In genomic region chr7:127588011-127588871, GRCm38 (mm10) we compare ENCODE assay signal across 8 mouse cellular contexts. TPM values are rescaled to one million over a fixed set of nuclear protein-coding genes. Genes with fewer than 3 reads are reported as not detected.
DNase-seq lines count a peak whose midpoint lies in the region; ATAC-seq and TF ChIP-seq lines count a peak whose summit lies in the region.

Ccdc189 (minus strand) TSS chr7:127588595.
Rnf40 (plus strand) TSS chr7:127588767.

- peak within 1 kb of the TSS; percentile 76 for H3K9ac ChIP-seq in forebrain, embryonic 12.5 days
- H3K9ac ChIP-seq in heart, postnatal 0 days (replicated peaks; ENCODE audit: low read depth, low read length): peak within 1 kb of the TSS; percentile 91
- peak within 1 kb of the TSS; percentile 92 for H3K9ac ChIP-seq in liver, embryonic 16.5 days (ENCODE audit: low read depth, low read length)
- peak within 1 kb of the TSS; percentile 87 for H3K9ac ChIP-seq in neural tube, embryonic 13.5 days

- DNase-seq in c-Kit-positive CD71-positive TER-119-positive erythroid progenitor cells, embryonic 14.5 days (ENCODE audit: low spot score): peak; percentile 97
- peak; percentile 100 for DNase-seq in heart, postnatal 0 days (ENCODE audit: low spot score)
- DNase-seq in kidney, postnatal 4 days: peak; percentile 92 to 96

- H3K9me3 ChIP-seq in E14TG2a.4 (ENCODE audit: low read length): no peaks in the 10 kb centered on the region
- no peaks in the 10 kb centered on the region for H3K9me3 ChIP-seq in forebrain, embryonic 12.5 days
- H3K9me3 ChIP-seq in heart, postnatal 0 days (replicated peaks; ENCODE audit: control insufficient read depth, low read length): no peaks in the 10 kb centered on the region
- no peaks in the 10 kb centered on the region for H3K9me3 ChIP-seq in liver, embryonic 16.5 days (replicated peaks; ENCODE audit: control insufficient read depth, low read length)
- no peaks in the 10 kb centered on the region for H3K9me3 ChIP-seq in neural tube, embryonic 13.5 days

- TF ChIP-seq CTCF in E14TG2a.4 (conservative IDR thresholded peaks at IDR 0.05; ENCODE audit: low read length): no peak
- no peak for TF ChIP-seq CTCF in heart, postnatal 0 days (IDR thresholded peaks at IDR 0.05; ENCODE audit: low read depth)
- no peak for TF ChIP-seq CTCF in testis, adult 2 months (IDR thresholded peaks at IDR 0.05; ENCODE audit: control insufficient read depth, insufficient read depth, insufficient replicate concordance, low read depth, low read length)

- no peaks in the 10 kb centered on the region for H3K27me3 ChIP-seq in E14TG2a.4 (ENCODE audit: insufficient read depth, low read length)
- no peaks in the 10 kb centered on the region for H3K27me3 ChIP-seq in forebrain, embryonic 12.5 days
- no peaks in the 10 kb centered on the region for H3K27me3 ChIP-seq in heart, postnatal 0 days (ENCODE audit: control insufficient read depth, insufficient read depth, low read length)
- H3K27me3 ChIP-seq in liver, embryonic 16.5 days (ENCODE audit: control insufficient read depth, insufficient read depth, low read depth, low read length): no peaks in the 10 kb centered on the region
- no peaks in the 10 kb centered on the region for H3K27me3 ChIP-seq in neural tube, embryonic 13.5 days
- no peaks in the 10 kb centered on the region for H3K27me3 ChIP-seq in testis, adult 2 months (ENCODE audit: control insufficient read depth, insufficient read depth, low read length)

- TF ChIP-seq POLR2A in testis, adult 2 months (IDR thresholded peaks at IDR 0.05; ENCODE audit: control insufficient read depth, low read depth, low read length): peak; percentile 80

- under 1% methylated on average over 50 of the region's 50 CpGs for WGBS in forebrain, embryonic 12.5 days
- under 1% methylated on average over 50 of the region's 50 CpGs for WGBS in heart, postnatal 0 days
- WGBS in liver, embryonic 16.5 days (ENCODE audit: insufficient replicate concordance): under 1% methylated on average over 50 of the region's 50 CpGs
- under 1% methylated on average over 50 of the region's 50 CpGs for WGBS in neural tube, embryonic 13.5 days

- ATAC-seq in forebrain, embryonic 12.5 days (ENCODE audit: low FRiP score): peak; percentile 98
- peak; percentile 94 for ATAC-seq in heart, postnatal 0 days (ENCODE audit: insufficient read depth, low read depth)
- peak; percentile 91 for ATAC-seq in liver, embryonic 16.5 days (ENCODE audit: low read depth)
- ATAC-seq in neural tube, embryonic 13.5 days (ENCODE audit: low read depth): peak; percentile 98

- H3K36me3 ChIP-seq in E14TG2a.4 (ENCODE audit: insufficient read depth, low read length): peaks cover 62% of the 10 kb centered on the region
- peaks cover 55% of the 10 kb centered on the region for H3K36me3 ChIP-seq in forebrain, embryonic 12.5 days (replicated peaks)
- H3K36me3 ChIP-seq in heart, postnatal 0 days (replicated peaks; ENCODE audit: control insufficient read depth, insufficient read depth, low read length): peaks cover 47% of the 10 kb centered on the region
- H3K36me3 ChIP-seq in liver, embryonic 16.5 days (ENCODE audit: control insufficient read depth, insufficient read depth): peaks cover 33% of the 10 kb centered on the region
- H3K36me3 ChIP-seq in neural tube, embryonic 13.5 days: peaks cover 57% of the 10 kb centered on the region
- H3K36me3 ChIP-seq in testis, adult 2 months (ENCODE audit: control insufficient read depth, insufficient read depth, low read length): peaks cover 12% of the 10 kb centered on the region

- peak within 1 kb of the TSS; percentile 99 for H3K4me3 ChIP-seq in E14TG2a.4 (replicated peaks; ENCODE audit: low read length)
- peak within 1 kb of the TSS; percentile 90 for H3K4me3 ChIP-seq in forebrain, embryonic 12.5 days (replicated peaks)
- H3K4me3 ChIP-seq in heart, postnatal 0 days (ENCODE audit: low read depth, low read length): peak within 1 kb of the TSS; percentile 98
- peak within 1 kb of the TSS; percentile 92 for H3K4me3 ChIP-seq in liver, embryonic 16.5 days (ENCODE audit: low read depth, low read length)
- H3K4me3 ChIP-seq in neural tube, embryonic 13.5 days: peak within 1 kb of the TSS; percentile 92
- H3K4me3 ChIP-seq in testis, adult 2 months (ENCODE audit: control insufficient read depth, low read depth, low read length): peak within 1 kb of the TSS; percentile 92

- peak within 1 kb of the TSS; percentile 84 for H3K27ac ChIP-seq in forebrain, embryonic 12.5 days
- H3K27ac ChIP-seq in heart, postnatal 0 days (ENCODE audit: low read depth): peak within 1 kb of the TSS; percentile 83
- peak within 1 kb of the TSS; percentile 72 for H3K27ac ChIP-seq in liver, embryonic 16.5 days (ENCODE audit: low read length)
- H3K27ac ChIP-seq in neural tube, embryonic 13.5 days (replicated peaks): peak within 1 kb of the TSS; percentile 84
- peak within 1 kb of the TSS; percentile 94 for H3K27ac ChIP-seq in testis, adult 2 months (ENCODE audit: control insufficient read depth, insufficient read depth, low read depth, low read length)

- H3K4me1 ChIP-seq in E14TG2a.4 (replicated peaks; ENCODE audit: low read depth, low read length): peaks cover 69% of the 10 kb centered on the region
- H3K4me1 ChIP-seq in forebrain, embryonic 12.5 days: peaks cover 18% of the 10 kb centered on the region
- peaks cover 17% of the 10 kb centered on the region for H3K4me1 ChIP-seq in heart, postnatal 0 days (ENCODE audit: control insufficient read depth, insufficient read depth)
- H3K4me1 ChIP-seq in liver, embryonic 16.5 days (ENCODE audit: control insufficient read depth, low read depth, low read length): peaks cover 38% of the 10 kb centered on the region
- H3K4me1 ChIP-seq in neural tube, embryonic 13.5 days (replicated peaks): peaks cover 24% of the 10 kb centered on the region
- peaks cover 14% of the 10 kb centered on the region for H3K4me1 ChIP-seq in testis, adult 2 months (ENCODE audit: control insufficient read depth, insufficient read depth, low read length)

- TF ChIP-seq EP300 in heart, postnatal 0 days (IDR thresholded peaks at IDR 0.05; ENCODE audit: low read depth): 0 out of 2 replicates have a peak, but pooled peaks have one; percentile 6

- peak within 1 kb of the TSS; percentile 89 for H3K4me2 ChIP-seq in forebrain, embryonic 12.5 days
- H3K4me2 ChIP-seq in heart, postnatal 0 days (ENCODE audit: low read depth, low read length): peak within 1 kb of the TSS; percentile 92
- peak within 1 kb of the TSS; percentile 97 for H3K4me2 ChIP-seq in liver, embryonic 16.5 days (ENCODE audit: low read depth, low read length)
- peak within 1 kb of the TSS; percentile 80 for H3K4me2 ChIP-seq in neural tube, embryonic 13.5 days

RNA-seq across cellular contexts. Expression of gene Ccdc189, which starts in this region (rescaled TPM):
- polyA plus RNA-seq in forebrain, embryonic 12.5 days (2016; fragmentation: Nextera tagmentation; extraction: Ambion mirVana): 12.7 and 16.3 TPM in 2 replicates
- 9.9 and 15.0 TPM in 2 replicates for total RNA-seq in heart, postnatal 0 days (2014; rRNA removed; ENCODE audit: low replicate concordance)
- polyA plus RNA-seq in heart, postnatal 0 days (2015; fragmentation: Nextera tagmentation; extraction: Ambion mirVana): 16.0 and 17.6 TPM in 2 replicates
- 5.9 and 6.5 TPM in 2 replicates for polyA plus RNA-seq in liver, embryonic 16.5 days (2015; fragmentation: Nextera tagmentation; extraction: Ambion mirVana)
- 9.2 and 11.2 TPM in 2 replicates for polyA plus RNA-seq in neural tube, embryonic 13.5 days (2015; fragmentation: Nextera tagmentation; extraction: Ambion mirVana)
- polyA plus RNA-seq in testis, adult 2 months (2012; rRNA removed): 200 and 220 TPM in 2 replicates

RNA-seq across cellular contexts. Expression of gene Rnf40, which starts in this region (rescaled TPM):
- 67.7 and 74.1 TPM in 2 replicates for polyA plus RNA-seq in forebrain, embryonic 12.5 days (2016; fragmentation: Nextera tagmentation; extraction: Ambion mirVana)
- 20.7 and 26.6 TPM in 2 replicates for total RNA-seq in heart, postnatal 0 days (2014; rRNA removed; ENCODE audit: low replicate concordance)
- 21.3 and 23.1 TPM in 2 replicates for polyA plus RNA-seq in heart, postnatal 0 days (2015; fragmentation: Nextera tagmentation; extraction: Ambion mirVana)
- 17.5 and 18.0 TPM in 2 replicates for polyA plus RNA-seq in liver, embryonic 16.5 days (2015; fragmentation: Nextera tagmentation; extraction: Ambion mirVana)
- 43.5 and 48.3 TPM in 2 replicates for polyA plus RNA-seq in neural tube, embryonic 13.5 days (2015; fragmentation: Nextera tagmentation; extraction: Ambion mirVana)
- polyA plus RNA-seq in testis, adult 2 months (2012; rRNA removed): 56.5 and 63.5 TPM in 2 replicates

Comparison
In these comparisons a context has a peak if more than half of its experiments do, and no peak if none do; other contexts are left out.
1. Peak in every context shown above with its lines: DNase-seq, ATAC-seq, H3K4me3 ChIP-seq and H3K27ac ChIP-seq.
2. RNA of gene Ccdc189 (polyA plus RNA-seq): 200 to 220 TPM in testis, adult 2 months; 12.7 to 16.3 TPM in forebrain, embryonic 12.5 days, 16.0 to 17.6 TPM in heart, postnatal 0 days, 9.2 to 11.2 TPM in neural tube, embryonic 13.5 days and 5.9 to 6.5 TPM in liver, embryonic 16.5 days; every median in the first group is over 10 times any median in the second.